Mouse (Mus musculus) ovary, adult 18-20 months (tissue): ENCODE data around the gene Gm49403.
A peak's percentile ranks its signal among the peaks of the same experiment; 100 is the strongest.
"Not testable (repeated sequence)": the region's sequence is repeated elsewhere in the genome, so short reads cannot be mapped to it uniquely, and the experiment has no call there.

Source experiments
- DNase-seq: peaks from one replicate; pipeline ENCODE4 v3.0.0; 2022; ENCODE audit warnings: low spot score, mixed read lengths

The Gm49403 gene

GRCm38 (mm10) chr19:8883616-8884015 lies at the start of gene Gm49403, which contains the start of gene Lbhd1:
Gm49403 (plus strand) TSS chr19:8883930.
Lbhd1 (plus strand) TSS chr19:8883732.
- no peak for DNase-seq

DNA sequence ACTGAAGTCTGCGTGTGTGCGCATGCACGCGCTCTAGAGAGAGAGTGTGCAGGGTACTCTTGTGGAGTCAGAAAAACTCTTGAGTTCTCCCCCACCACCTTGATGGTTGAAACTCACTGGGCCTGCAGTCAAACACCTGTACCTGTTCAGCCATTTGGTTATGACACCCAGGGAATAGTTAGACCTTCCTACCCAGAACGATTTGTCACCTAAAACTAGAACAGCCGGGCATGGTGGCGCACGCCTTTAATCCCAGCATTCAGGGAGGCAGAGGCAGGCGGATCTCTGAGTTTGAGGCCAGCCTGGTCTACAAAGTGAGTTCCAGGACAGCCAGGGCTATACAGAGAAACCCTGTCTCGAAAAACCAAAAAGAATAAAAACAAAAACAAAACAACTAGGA lies 47.4 kb upstream of the Gm49403 start:
- DNase-seq, result not testable (repeated sequence)

GRCm38 (mm10) chr19:8837251-8837791 lies 46.4 kb upstream of the Gm49403 start, which contains the start of gene Bscl2:
Bscl2 (plus strand) TSS chr19:8837467.
- DNase-seq, result peak; percentile 70

GRCm38 (mm10) chr19:8838041-8838730 lies 45.5 kb upstream of the Gm49403 start:
- no peak for DNase-seq

GRCm38 (mm10) chr19:8839103-8839907 lies 44.4 kb upstream of the Gm49403 start, which contains the start of gene Gng3:
Gng3 (minus strand) TSS chr19:8839194.
- DNase-seq, result no peak

DNA sequence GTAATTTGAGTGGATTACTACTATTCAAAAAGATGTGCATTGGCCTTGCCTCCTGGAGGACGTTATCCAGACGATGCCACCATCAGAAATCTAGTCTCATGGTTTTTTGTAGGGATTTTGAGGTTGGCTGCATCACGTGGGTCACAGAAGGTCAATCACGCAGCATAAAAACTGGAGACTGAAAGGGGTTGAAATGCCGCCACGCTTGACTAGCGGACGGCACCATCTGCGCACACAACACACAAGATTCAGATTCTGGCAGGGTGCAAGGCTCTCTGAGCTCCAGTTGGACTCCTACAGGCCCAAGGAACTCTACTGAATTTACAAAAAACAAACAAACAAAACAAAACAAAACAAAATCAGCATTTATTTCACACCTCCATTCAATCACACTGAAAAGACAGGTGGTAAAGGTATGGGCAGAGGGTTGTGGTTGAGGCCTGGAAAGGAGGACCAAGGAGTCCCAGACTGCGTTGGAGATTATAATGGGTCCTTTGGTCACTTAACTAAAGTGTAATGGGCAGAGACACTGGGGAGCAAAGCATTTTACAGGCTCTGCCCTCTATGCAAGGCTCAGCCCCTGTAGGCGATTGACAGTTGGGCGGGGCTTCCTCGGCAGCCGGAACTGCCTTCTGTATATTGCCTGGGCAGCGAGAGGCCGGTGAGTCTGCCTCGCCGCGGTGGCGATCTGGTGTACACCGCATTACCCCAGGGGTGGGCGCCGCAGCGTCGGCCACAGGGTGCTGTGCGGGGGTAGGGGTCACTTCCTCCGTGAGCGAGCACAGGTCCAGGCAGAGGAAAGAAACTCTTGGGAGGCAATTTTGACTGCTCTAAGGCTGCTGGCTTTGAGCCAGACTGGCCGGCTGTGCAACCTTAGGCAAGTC lies 43.6 kb upstream of the Gm49403 start:
- DNase-seq, result peak; percentile 61

DNA sequence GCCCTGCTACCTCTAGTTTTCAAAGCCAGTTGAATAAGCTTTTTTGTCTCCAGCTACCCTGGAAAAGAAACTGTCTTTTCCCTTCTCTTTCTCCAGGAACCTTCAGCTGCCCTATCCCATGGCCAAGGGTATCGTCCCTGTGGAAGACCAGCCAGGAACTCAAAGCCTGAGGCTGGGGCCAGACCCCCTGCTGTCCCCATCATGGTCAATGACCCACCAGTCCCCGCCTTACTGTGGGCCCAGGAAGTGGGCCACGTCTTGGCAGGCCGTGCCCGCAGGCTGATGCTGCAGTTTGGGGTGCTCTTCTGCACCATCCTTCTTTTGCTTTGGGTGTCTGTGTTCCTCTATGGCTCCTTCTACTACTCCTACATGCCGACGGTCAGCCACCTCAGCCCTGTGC lies 42.7 kb upstream of the Gm49403 start:
- DNase-seq, result no peak

- DNase-seq, result no peak
Measured at GRCm38 (mm10) chr19:8842961-8843360, 40.8 kb upstream of the Gm49403 start.

- DNase-seq, result no peak
Measured at GRCm38 (mm10) chr19:8844371-8845129, 39.2 kb upstream of the Gm49403 start.

DNA sequence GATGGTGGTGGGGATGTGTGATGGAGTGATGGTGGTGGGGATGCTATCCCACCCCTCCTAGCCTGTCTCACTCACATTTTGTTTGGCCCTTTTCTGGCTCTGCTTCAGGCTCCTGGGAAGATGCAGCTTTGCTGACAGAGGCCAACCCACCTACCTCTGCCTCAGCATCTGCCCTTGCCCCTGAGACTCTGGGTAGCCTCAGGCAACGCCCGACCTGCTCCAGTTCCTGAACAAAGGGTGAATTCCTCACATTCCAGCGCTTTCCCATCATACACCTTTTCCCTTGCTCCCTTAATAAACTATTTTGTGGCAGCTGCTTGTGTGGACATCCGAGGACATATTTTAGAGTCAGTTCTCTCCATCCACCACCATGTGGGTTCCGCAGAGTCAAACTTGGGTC lies 35.4 kb upstream of the Gm49403 start:
- no peak for DNase-seq

DNA sequence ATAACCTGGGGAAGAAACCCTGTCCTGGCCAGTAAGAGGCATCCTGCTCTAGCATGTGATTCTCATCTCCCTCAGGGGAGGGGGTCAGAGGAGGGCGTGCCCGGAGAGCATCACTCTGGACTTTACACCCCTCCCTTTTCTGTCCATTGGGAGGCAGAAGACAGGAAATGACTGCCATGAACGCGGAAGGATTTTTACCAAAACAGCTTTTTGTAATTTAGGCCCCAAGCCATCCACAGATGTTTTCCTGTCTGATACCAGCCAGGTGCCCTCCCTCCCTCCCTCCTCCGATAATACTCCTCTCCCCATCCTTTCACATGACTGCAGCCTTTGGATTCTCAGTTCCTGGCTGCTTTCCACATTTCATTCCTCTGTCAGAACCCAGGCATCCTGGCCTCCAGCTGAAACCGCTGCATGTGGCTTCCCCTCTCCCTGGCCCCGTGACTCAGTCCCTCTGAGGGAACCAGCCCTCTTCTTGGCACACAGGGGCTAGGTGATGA lies 33.3 kb upstream of the Gm49403 start, which contains the start of gene Lrrn4cl:
Gene Lrrn4cl, plus strand, starts transcription at position 367 of the 500 bp plus-strand sequence.
- DNase-seq, result no peak

GRCm38 (mm10) chr19:8851639-8852038 lies 32.1 kb upstream of the Gm49403 start:
- DNase-seq, result no peak

DNA sequence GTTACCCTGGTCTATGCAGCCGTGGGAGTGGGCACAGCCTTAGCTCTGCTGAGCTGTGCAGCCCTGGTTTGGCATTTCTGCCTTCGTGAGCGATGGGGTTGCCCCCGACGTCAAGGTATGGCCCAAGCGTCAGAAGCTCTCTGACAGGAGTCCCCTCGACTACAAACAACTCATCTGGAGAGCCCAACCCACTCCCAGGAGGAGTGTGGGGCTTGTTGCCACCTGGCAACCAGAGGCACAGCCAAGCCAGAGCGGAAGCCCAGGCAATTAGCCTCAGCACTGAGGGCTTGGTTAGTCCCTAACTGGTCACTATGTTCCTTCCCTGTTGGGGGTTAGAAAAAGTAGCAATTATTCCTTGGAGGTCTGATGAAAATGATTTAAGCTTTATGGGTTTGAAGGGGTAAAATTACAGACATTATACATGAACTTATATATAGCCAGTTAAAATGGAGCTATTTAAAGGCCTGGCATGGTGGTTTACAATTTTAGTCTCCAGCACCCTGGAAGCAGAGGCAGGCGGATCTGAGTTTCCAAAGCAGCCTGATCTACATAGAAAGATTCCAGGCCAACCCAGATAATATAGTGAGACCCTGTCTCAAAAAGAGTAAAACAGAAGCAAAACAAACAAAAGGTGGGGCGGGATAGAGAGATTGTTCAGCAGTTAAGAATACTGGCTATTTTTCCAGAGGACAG lies 31.3 kb upstream of the Gm49403 start:
- DNase-seq, result no peak

GRCm38 (mm10) chr19:8853117-8853516 lies 30.6 kb upstream of the Gm49403 start:
- no peak for DNase-seq

- DNase-seq, result no peak
Measured at GRCm38 (mm10) chr19:8857689-8858088, 26.0 kb upstream of the Gm49403 start.

DNA sequence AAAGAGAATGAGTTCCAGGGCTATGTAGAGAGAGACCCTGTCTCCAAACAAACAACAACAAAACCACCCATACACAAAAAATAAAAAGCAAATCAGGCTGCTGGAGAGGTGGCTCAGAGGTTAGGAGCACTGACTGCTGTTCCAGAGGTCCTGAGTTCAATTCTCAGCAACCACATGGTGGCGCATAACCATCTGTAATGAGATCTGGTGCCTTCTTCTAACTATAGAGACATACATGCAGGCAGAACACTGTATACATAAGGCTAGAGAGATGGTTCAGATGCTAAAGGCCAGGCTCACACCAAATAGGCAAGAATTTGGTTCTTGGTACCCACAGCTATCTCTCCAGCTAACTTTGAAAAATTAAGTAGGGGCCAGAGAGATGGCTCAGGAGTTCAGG lies 24.7 kb upstream of the Gm49403 start:
- no peak for DNase-seq

- no peak for DNase-seq
Measured at GRCm38 (mm10) chr19:8864265-8864664, 19.5 kb upstream of the Gm49403 start.

DNA sequence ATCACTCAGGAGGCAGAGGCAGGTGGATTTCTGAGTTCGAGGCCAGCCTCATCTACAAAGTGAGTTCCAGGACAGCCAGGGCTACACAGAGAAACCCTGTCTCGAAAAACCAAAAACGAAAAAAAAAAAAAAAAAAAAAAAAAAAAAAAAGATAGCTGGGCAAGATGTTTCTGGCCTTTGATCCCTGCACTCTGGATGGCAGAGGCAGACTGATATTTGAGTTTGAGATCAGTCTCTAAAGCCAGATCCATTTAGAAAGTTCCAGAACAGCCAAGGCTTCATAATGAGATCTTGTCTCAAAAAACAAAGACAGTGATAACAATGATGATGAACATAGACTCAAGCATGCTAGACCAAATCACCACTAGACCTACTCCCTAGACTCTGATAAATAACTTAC lies 13.3 kb upstream of the Gm49403 start:
- not testable (repeated sequence) for DNase-seq

DNA sequence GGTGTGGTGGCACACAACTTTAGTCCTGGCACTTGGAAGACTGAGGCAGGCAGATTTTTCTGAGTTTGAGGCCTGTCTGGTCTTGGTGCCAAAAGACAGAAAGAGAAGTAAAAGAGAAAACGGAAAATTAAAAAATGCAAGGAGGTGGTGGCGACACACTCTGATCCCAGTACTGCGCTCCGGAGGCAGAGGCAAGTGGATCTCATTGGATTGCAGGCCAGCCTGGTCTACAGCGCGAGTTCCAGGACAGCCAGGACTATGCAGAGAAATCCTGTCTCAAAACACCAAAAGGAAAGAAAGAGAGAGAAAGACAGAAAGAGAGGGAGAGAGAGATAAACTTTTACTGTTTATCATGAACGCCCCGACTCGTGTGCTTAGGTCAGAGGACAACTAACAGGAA lies 12.9 kb upstream of the Gm49403 start:
- no peak for DNase-seq
